Mouse (Mus musculus): ENCODE data around the gene Hs3st4. TPM values are rescaled to one million over a fixed set of nuclear protein-coding genes. Genes with fewer than 3 reads are reported as not detected.

Hs3st4 gene
- polyA plus RNA-seq, 1 experiment = not detected

DNA sequence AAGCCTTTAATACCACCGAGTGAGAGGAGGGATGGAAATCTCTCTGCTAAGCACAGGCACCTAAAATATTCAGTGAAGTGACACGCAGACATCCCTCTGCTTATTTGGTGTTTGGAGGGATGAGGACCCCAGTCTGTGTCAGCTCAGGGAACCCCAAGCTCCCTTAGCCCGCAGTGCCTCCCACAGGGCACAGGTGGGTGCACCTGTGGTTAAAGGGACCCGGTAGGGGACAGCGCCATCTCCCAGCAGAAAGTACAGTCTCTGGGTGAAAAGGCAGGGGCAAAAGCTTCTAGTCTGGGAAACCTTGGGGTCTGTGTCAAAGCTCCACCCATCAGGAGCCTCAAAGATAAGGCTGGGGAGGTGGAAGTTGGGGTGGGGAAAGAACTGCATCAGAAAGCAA, 659 bp upstream of the Hs3st4 start:
- Histone ChIP-seq H3K36me3 (ENCODE audit: control insufficient read depth, insufficient read depth, low read length) (no peaks in the 10 kb centered on the region), H3K27me3 (replicated peaks; ENCODE audit: control insufficient read depth, insufficient read depth, low read length) (0 out of 2 replicates have a peak, but pooled peaks cover 1% of the 10 kb centered on the region), H3K4me3 (ENCODE audit: insufficient read depth, low read depth, low read length) (no peak overlapping the region), H3K27ac (ENCODE audit: insufficient read depth, low read depth, low read length) (no peak overlapping the region), H3K4me1 (ENCODE audit: control insufficient read depth, insufficient read depth, low read length) (no peaks in the 10 kb centered on the region)
- no peak for DNase-seq
- 2% methylated on average over 5 of the region's 5 CpGs for WGBS
- TF ChIP-seq CTCF (conservative IDR thresholded peaks at IDR 0.05; ENCODE audit: insufficient read depth, insufficient read length, low read depth, low read length) (no peak), POLR2A (IDR thresholded peaks at IDR 0.05; ENCODE audit: low read depth, low read length) (no peak)

- Histone ChIP-seq H3K4me1 (ENCODE audit: control insufficient read depth, insufficient read depth, low read length) (no peaks in the 10 kb centered on the region), H3K4me3 (ENCODE audit: insufficient read depth, low read depth, low read length) (no peak overlapping the region), H3K36me3 (ENCODE audit: control insufficient read depth, insufficient read depth, low read length) (no peaks in the 10 kb centered on the region), H3K27me3 (replicated peaks; ENCODE audit: control insufficient read depth, insufficient read depth, low read length) (0 out of 2 replicates have a peak, but pooled peaks cover 1% of the 10 kb centered on the region), H3K27ac (ENCODE audit: insufficient read depth, low read depth, low read length) (no peak overlapping the region)
- WGBS = 6% methylated on average over 86 of the region's 97 CpGs
- DNase-seq = no peak
- TF ChIP-seq POLR2A (IDR thresholded peaks at IDR 0.05; ENCODE audit: low read depth, low read length) = no peak
- no peak for TF ChIP-seq CTCF (conservative IDR thresholded peaks at IDR 0.05; ENCODE audit: insufficient read depth, insufficient read length, low read depth, low read length)
These were observed 743 bp downstream of the Hs3st4 start for GRCm38 (mm10) chr7:123983177-123984046.

DNA sequence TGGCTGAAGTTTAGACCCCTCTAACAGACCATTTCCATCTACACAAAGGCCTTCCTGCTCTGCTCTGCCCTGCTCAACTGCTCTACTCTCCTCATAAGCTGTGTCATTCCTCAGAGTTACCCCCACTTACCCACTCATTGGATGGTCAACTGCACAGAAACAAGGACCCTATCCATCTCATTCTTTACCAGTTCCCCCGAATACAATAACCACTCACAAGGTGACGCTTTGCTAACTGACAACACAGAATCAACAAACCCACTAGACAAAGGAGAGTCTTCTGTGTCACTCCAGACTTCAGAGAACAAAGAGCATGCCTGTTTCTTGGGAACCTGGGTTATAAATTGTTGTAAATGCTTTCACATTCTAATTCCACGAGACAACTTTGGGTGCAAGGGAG, 9.5 kb downstream of the Hs3st4 start:
- no peak for DNase-seq
- no peak overlapping the region for H3K27ac ChIP-seq (ENCODE audit: insufficient read depth, low read depth, low read length)
- WGBS = 73% methylated on average over 3 of the region's 3 CpGs
- H3K4me3 ChIP-seq (ENCODE audit: insufficient read depth, low read depth, low read length) = no peak overlapping the region
- no peaks in the 10 kb centered on the region for H3K27me3 ChIP-seq (replicated peaks; ENCODE audit: control insufficient read depth, insufficient read depth, low read length)
- no peaks in the 10 kb centered on the region for H3K4me1 ChIP-seq (ENCODE audit: control insufficient read depth, insufficient read depth, low read length)
- TF ChIP-seq CTCF (conservative IDR thresholded peaks at IDR 0.05; ENCODE audit: insufficient read depth, insufficient read length, low read depth, low read length) (no peak), POLR2A (IDR thresholded peaks at IDR 0.05; ENCODE audit: low read depth, low read length) (no peak)
- no peaks in the 10 kb centered on the region for H3K36me3 ChIP-seq (ENCODE audit: control insufficient read depth, insufficient read depth, low read length)

GRCm38 (mm10) chr7:123997266-123997665, 14.6 kb downstream of the Hs3st4 start:
- H3K27ac ChIP-seq (ENCODE audit: insufficient read depth, low read depth, low read length) = no peak overlapping the region
- no peaks in the 10 kb centered on the region for H3K4me1 ChIP-seq (ENCODE audit: control insufficient read depth, insufficient read depth, low read length)
- no peaks in the 10 kb centered on the region for H3K27me3 ChIP-seq (replicated peaks; ENCODE audit: control insufficient read depth, insufficient read depth, low read length)
- H3K36me3 ChIP-seq (ENCODE audit: control insufficient read depth, insufficient read depth, low read length) = no peaks in the 10 kb centered on the region
- 21% methylated on average over 3 of the region's 3 CpGs for WGBS
- no peak for DNase-seq
- H3K4me3 ChIP-seq (ENCODE audit: insufficient read depth, low read depth, low read length) = no peak overlapping the region
- TF ChIP-seq CTCF (conservative IDR thresholded peaks at IDR 0.05; ENCODE audit: insufficient read depth, insufficient read length, low read depth, low read length) = no peak
- no peak for TF ChIP-seq POLR2A (IDR thresholded peaks at IDR 0.05; ENCODE audit: low read depth, low read length)

- H3K4me3 ChIP-seq (ENCODE audit: insufficient read depth, low read depth, low read length) = no peak overlapping the region
- DNase-seq = no peak
- H3K27ac ChIP-seq (ENCODE audit: insufficient read depth, low read depth, low read length) = no peak overlapping the region
- no peaks in the 10 kb centered on the region for H3K27me3 ChIP-seq (replicated peaks; ENCODE audit: control insufficient read depth, insufficient read depth, low read length)
- no peaks in the 10 kb centered on the region for H3K36me3 ChIP-seq (ENCODE audit: control insufficient read depth, insufficient read depth, low read length)
- no peak for TF ChIP-seq CTCF (conservative IDR thresholded peaks at IDR 0.05; ENCODE audit: insufficient read depth, insufficient read length, low read depth, low read length)
- TF ChIP-seq POLR2A (IDR thresholded peaks at IDR 0.05; ENCODE audit: low read depth, low read length) = no peak
- H3K4me1 ChIP-seq (ENCODE audit: control insufficient read depth, insufficient read depth, low read length) = no peaks in the 10 kb centered on the region
- WGBS = 64% methylated on average over 7 of the region's 7 CpGs
These were observed 15.9 kb downstream of the Hs3st4 start for GRCm38 (mm10) chr7:123998601-123999000.

DNA sequence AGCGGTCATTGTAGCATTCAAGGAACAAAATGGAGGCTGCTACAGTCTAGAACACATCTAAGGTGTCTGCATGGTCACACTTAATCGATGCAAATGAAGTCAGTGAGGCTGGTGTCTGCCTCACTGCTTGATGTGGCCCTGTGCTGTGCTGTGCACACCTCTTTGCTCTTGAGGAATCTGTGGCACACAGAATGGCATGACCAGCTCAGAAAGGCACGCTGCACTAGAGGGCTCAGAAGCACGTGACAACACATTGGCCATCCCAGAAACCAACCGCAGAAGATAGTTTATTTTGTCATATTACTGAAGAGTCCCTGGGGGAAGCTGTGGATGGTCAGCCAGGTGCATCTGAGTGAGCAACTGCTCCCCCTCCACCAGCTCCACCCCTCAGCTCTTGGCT, 44.2 kb downstream of the Hs3st4 start:
- no peaks in the 10 kb centered on the region for H3K4me1 ChIP-seq (ENCODE audit: control insufficient read depth, insufficient read depth, low read length)
- WGBS = 52% methylated on average over 5 of the region's 5 CpGs
- H3K4me3 ChIP-seq (ENCODE audit: insufficient read depth, low read depth, low read length) = no peak overlapping the region
- H3K36me3 ChIP-seq (ENCODE audit: control insufficient read depth, insufficient read depth, low read length) = no peaks in the 10 kb centered on the region
- DNase-seq = no peak
- H3K27ac ChIP-seq (ENCODE audit: insufficient read depth, low read depth, low read length) = no peak overlapping the region
- no peaks in the 10 kb centered on the region for H3K27me3 ChIP-seq (replicated peaks; ENCODE audit: control insufficient read depth, insufficient read depth, low read length)
- TF ChIP-seq POLR2A (IDR thresholded peaks at IDR 0.05; ENCODE audit: low read depth, low read length) = no peak
- TF ChIP-seq CTCF (conservative IDR thresholded peaks at IDR 0.05; ENCODE audit: insufficient read depth, insufficient read length, low read depth, low read length) = no peak

DNA sequence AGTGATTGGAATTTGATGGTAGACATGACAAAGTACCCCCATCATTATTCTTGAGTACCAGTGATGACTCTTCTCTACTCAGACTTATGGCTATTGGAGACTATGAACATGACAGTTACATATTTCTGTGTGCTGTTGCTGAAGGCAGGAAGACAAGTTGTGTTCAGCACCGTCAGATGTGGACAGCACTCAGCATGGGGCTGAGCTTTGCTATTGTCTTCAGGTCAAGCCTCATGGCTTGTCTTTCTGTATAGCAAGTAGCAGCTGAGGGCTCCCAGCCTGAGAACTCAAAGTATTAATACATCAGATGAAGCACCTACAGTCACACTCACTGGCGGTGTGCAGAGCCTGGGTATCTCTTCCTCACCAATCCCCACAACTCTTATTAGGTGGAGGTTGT, 49.6 kb downstream of the Hs3st4 start:
- Histone ChIP-seq H3K27ac (ENCODE audit: insufficient read depth, low read depth, low read length) (no peak overlapping the region), H3K4me3 (ENCODE audit: insufficient read depth, low read depth, low read length) (no peak overlapping the region), H3K36me3 (ENCODE audit: control insufficient read depth, insufficient read depth, low read length) (no peaks in the 10 kb centered on the region), H3K27me3 (replicated peaks; ENCODE audit: control insufficient read depth, insufficient read depth, low read length) (no peaks in the 10 kb centered on the region), H3K4me1 (ENCODE audit: control insufficient read depth, insufficient read depth, low read length) (no peaks in the 10 kb centered on the region)
- WGBS = 46% methylated on average over 2 of the region's 2 CpGs
- TF ChIP-seq CTCF (conservative IDR thresholded peaks at IDR 0.05; ENCODE audit: insufficient read depth, insufficient read length, low read depth, low read length) (no peak), POLR2A (IDR thresholded peaks at IDR 0.05; ENCODE audit: low read depth, low read length) (no peak)
- no peak for DNase-seq
